Mouse (Mus musculus) common myeloid progenitor, adult 5-6 weeks (primary cell): Measurements from ENCODE around the gene Naa40. TPM values are rescaled to one million over a fixed set of nuclear protein-coding genes. Genes with fewer than 3 reads are reported as not detected.

Experiments used
- ATAC-seq: replicated peaks from 2 replicates; pipeline ENCODE4 v1.8.0; 2016; ENCODE audit warnings: low read depth, mild to moderate bottlenecking, moderate TSS enrichment, inconsistent platforms; ENCODE audit not compliant: poor library complexity, severe bottlenecking
- total RNA-seq: library from RNA; stranded (forward); fragments of 200-1000, 187-1606 nt; gene quantifications from 2 replicates; pipeline ENCODE4 v1.2.3, GENCODE M21; 2017

Gene Naa40
- total RNA-seq, 1 experiment from 2014 or later, result 39.4 TPM

DNA sequence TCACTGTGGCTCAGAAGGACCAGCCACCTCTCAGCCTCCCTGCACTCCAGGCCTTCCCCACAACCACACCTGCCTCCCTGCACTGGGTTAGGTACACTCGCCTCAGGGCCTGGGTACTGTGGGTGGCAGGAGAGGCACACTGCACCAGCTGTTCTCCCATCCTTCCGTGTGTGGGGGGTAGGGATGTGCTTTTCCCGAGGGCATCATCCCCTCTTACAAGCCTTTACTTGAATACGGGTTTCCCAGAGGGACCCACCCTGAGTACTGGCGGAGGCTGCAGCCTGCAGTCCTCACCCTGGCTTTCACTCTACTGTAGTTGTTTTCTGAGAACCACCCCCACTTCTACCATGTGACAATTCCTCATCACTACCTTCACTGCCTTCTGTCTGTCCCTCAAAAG, 53.8 kb downstream of the Naa40 start:
- ATAC-seq, result no peak

DNA sequence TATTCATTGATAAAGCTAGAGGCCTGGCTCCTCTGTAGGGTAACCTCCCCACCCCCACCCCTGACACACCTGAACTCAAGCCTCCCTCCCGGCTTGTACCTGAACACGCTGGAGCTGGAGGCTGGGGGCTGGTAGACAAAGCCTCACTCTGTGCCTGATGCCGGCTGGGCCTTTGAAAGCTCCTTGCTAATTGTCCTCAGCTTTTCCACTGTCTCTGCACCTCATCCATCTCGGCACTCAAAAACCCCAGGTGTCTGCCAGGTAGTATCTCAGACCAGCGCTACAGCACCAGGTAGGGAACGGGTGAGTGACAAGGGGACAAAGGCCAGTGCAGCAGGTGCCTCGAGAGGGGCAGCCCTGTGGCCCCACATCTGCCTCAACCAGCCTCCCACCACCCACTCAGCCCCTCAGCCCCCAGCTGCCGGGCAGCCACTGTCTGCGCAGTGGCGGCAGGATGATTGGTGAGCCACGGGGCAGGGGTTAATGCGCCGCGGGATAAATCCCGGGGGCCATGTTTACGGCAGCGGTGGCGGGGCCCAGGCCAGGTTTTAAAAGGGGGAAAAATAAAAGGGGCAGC, 55.2 kb downstream of the Naa40 start:
- ATAC-seq, result no peak

DNA sequence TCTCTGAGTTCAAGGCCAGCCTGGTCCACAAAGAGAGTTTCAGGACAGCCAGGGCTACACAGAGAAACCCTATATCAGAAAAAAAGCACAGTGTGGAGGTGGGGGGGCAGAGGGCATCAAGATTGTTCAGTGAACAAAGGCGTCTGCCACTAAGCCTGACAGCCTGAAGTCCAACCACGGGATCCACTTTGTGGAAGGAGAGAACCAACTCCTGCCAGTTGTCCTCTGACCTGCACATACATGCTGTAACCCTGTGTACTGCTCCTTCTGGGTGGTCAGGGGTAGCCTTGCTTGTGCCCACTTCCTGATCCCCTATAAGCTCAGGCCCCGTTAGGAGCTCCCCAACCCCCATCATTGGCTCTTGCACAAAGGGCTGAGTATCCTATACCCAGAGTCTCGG, 55.9 kb downstream of the Naa40 start:
- no peak for ATAC-seq

DNA sequence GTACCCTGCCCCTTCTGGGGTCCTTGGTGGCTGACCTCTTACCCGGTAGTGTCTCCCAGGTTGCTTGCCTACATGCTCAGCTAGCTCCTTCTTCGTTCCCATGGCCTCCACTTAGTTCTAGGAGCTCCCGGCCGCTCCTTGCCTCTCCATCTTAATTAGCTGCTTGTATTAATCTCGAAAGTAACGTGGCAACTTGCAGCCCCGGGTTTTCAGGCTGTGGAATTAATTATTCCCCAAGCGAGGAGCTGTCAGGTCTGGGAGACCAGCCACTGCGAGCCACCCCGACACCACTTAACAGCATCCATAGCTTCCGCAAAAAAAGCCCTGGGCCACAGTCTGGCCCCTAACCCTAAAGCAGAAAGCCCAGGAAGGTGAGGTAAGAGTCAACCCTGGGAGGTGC, 57.6 kb downstream of the Naa40 start:
- no peak for ATAC-seq

DNA sequence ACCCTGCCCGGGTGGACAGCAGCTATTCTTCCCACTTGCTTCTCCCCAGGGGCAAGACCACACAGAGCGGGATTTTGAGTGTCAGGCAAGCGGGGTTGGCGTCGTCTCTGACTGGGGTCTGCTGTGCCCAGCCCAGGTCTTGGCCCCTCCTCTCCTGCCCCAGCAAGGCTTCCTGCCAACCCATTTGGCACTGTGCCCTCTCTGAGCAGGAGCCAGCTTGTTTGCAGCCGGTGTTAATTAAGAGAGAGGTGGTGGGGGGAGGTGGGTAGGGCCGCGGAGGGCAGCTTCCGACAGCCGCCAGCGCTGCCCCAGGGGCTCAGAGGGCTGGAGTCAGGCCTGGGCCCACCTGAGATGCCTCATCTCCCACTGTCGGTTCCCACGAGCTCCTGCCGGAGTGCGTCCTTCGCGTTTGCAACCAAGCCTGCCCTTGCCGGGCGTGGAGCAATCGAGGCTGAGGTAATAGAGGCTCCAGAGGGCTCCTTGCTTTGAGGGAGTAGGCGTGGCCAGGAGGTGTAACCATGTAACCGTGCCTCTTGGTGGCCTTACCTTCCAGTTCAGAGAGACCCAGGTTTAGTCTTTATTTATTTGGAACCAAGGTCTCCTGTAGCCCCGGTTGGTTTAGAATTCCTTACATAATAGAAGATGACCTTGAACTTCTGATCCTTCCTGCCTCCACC, 58.6 kb downstream of the Naa40 start:
- peak; percentile 34; the same call in 1 of the 2 replicates for ATAC-seq

- no peak for ATAC-seq
Measured at GRCm38 (mm10) chr19:7181496-7181895, 59.5 kb downstream of the Naa40 start.

DNA sequence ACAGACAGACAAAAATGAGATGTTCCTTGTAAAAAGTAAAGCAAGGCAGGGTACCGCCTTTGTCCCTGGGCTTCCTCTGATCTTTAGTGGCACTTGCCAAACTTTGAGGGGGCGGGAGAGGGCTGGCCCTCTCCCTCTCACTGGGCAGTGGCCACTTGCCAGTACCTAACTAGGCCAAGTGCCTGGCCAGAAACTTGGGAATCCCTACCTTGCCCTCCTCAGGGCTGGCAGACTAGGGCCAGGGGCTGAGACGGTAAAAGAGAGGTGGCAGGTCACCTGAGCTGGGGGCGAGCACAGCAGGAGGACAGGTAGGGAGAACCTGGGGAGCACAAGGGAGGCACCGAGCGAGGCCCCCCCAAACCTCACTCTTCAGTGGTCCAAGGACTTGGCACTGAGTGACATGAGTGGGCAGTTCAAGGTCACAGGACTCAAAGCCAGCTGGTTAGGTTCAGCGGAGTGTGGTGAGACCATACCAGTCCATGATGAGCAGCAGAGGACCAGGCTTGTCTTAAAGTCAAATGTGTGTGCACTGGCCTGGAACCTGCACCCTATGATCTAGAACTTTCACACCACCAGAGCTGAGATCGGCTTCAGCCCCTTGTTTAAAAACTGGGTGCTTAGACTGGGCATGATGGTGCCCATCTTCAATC, 60.1 kb downstream of the Naa40 start:
- no peak for ATAC-seq

GRCm38 (mm10) chr19:7178841-7179452, 62.0 kb downstream of the Naa40 start:
- no peak for ATAC-seq

DNA sequence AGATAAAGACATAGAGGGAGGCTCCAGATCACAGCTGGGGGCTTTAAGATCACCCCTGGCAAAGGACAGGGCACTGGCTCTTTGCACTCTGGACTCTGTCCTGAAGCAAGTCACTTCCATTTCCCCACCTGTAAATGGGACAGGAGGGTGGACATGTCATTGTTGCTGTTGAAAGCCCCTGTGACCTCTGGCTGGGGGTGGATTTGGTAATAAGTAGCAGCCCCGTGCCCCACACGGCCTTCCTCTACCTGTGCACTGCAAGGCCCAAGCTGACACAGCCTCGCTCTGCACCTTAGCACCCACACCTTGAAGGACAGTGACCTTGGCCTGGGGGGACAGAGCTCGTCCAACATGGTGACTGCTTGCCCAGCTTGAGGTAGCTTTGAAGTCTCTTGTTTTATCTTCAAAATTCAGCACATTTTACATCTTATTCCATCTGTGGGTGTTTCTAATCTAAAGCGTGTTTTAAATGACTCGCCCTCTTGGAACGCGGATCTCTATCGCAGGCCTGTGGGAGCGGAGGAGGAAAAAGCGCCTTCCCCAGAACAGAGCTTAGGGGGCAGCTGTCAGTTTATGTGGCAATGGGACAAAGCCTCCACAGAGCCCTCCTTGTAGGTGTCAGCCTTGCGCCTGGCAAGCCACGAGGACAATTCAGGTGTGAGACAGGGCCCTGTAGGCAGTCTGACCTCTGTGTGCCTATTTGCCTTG, 63.0 kb downstream of the Naa40 start:
- ATAC-seq, result no peak

GRCm38 (mm10) chr19:7176041-7176696, 64.8 kb downstream of the Naa40 start:
- ATAC-seq, result no peak

Other genes starting within 250 kb of the Naa40 start
- gene Dnajc4, start 248.6 kb downstream of the Naa40 start, total RNA-seq, result 5.4 and 7.9 TPM in 2 replicates
- gene Nudt22, start 245.1 kb downstream of the Naa40 start, total RNA-seq, result 3.3 and 6.1 TPM in 2 replicates
- gene Trpt1, start 245.1 kb downstream of the Naa40 start, total RNA-seq, result 3.2 TPM in 1 of 2 replicates, not detected in the other
- 221 and 234 TPM in 2 replicates for gene Fermt3, start 221.7 kb downstream of the Naa40 start, total RNA-seq
- gene Stip1, start 201.2 kb downstream of the Naa40 start, total RNA-seq, result 244 and 257 TPM in 2 replicates
- 2.8 and 7.9 TPM in 2 replicates for gene Macrod1, start 184.4 kb downstream of the Naa40 start, total RNA-seq
- not detected in 2 replicates for gene Flrt1, start 135.5 kb downstream of the Naa40 start, total RNA-seq
- gene Otub1, start 34.9 kb downstream of the Naa40 start, total RNA-seq, result 68.3 and 73.2 TPM in 2 replicates
- gene Cox8a, start 23.6 kb downstream of the Naa40 start, total RNA-seq, result 385 and 388 TPM in 2 replicates
- gene Rcor2, start 26.1 kb upstream of the Naa40 start, total RNA-seq, result 5.9 and 9.0 TPM in 2 replicates
- 17.9 and 40.2 TPM in 2 replicates for gene Mark2, start 100.7 kb upstream of the Naa40 start, total RNA-seq
- gene Spindoc, start 141.8 kb upstream of the Naa40 start, total RNA-seq, result 9.1 and 11.8 TPM in 2 replicates
- 4.0 and 4.5 TPM in 2 replicates for gene 2700081O15Rik, start 176.4 kb upstream of the Naa40 start, total RNA-seq
- 85.4 and 85.6 TPM in 2 replicates for gene Rtn3, start 242.1 kb upstream of the Naa40 start, total RNA-seq